Mouse (Mus musculus): Measurements from ENCODE around the gene Ror2. TPM values are rescaled to one million over a fixed set of nuclear protein-coding genes. Genes with fewer than 3 reads are reported as not detected.

Ror2 gene
- polyA plus RNA-seq, 1 experiment from 2014 or later, result 2.2 TPM

Other genes starting within 250 kb of the Ror2 start
- gene Sptlc1, start 91.3 kb upstream of the Ror2 start, polyA plus RNA-seq (2014; fragmentation: Nextera tagmentation; extraction: Ambion mirVana), result 31.3 and 34.4 TPM in 2 replicates
- gene Msx2, start 186.9 kb upstream of the Ror2 start, polyA plus RNA-seq (2014; fragmentation: Nextera tagmentation; extraction: Ambion mirVana), result 0.44 and 0.70 TPM in 2 replicates

Measured in forebrain, embryonic 14.5 days (tissue).